Mouse (Mus musculus) spleen, adult 2 months (tissue): ENCODE results near the gene Cep152.

Experiments used
- CTCF ChIP-seq: fragments of 200-500 bp; IDR thresholded peaks from 2 replicates; pipeline ENCODE4 v1.5.1; 2011; ENCODE audit warnings: mild to moderate bottlenecking, inconsistent platforms; ENCODE audit not compliant: insufficient read depth, insufficient read length, insufficient replicate concordance; ENCODE audit errors: extremely low read depth
- POLR2A ChIP-seq: fragments of 200-500 bp; IDR thresholded peaks from 2 replicates; pipeline ENCODE4 v1.6.1; 2011; ENCODE audit warnings: low read depth, low read length, inconsistent platforms

- TF ChIP-seq CTCF (no peak), POLR2A (no peak)
Observed at GRCm38 (mm10) chr2:125540579-125540978, 84.3 kb downstream of the Cep152 start.
